Mouse (Mus musculus): ENCODE data around the gene St3gal6. TPM values are rescaled to one million over a fixed set of nuclear protein-coding genes. Genes with fewer than 3 reads are reported as not detected.

Gene St3gal6
- polyA plus RNA-seq, 1 experiment from 2014 or later = 34.7 TPM

GRCm38 (mm10) chr16:58523044-58523859 is 791 bp downstream of the St3gal6 start:
- WGBS = under 1% methylated on average over 58 of the region's 58 CpGs
- peaks cover 4% of the 10 kb centered on the region; the same call in 1 of the 2 replicates for H3K9me3 ChIP-seq (ENCODE audit: control insufficient read depth, low read length)
- H3K27ac ChIP-seq (ENCODE audit: low read length) = peak overlapping the region; percentile 86
- H3K36me3 ChIP-seq (ENCODE audit: control insufficient read depth, insufficient read depth, low read length) = no peaks in the 10 kb centered on the region
- H3K27me3 ChIP-seq (ENCODE audit: control insufficient read depth, insufficient read depth, low read depth, low read length) = no peaks in the 10 kb centered on the region
- H3K4me2 ChIP-seq (ENCODE audit: low read depth, low read length) = peak overlapping the region; percentile 96
- peak overlapping the region; percentile 90 for H3K9ac ChIP-seq (ENCODE audit: low read length)
- peak; percentile 90 for ATAC-seq (ENCODE audit: low read depth)
- H3K4me3 ChIP-seq (ENCODE audit: low read length) = peak overlapping the region; percentile 82
- H3K4me1 ChIP-seq (replicated peaks; ENCODE audit: control insufficient read depth, insufficient read depth, low read length) = peaks cover 6% of the 10 kb centered on the region

- WGBS = 0% methylated on average over 16 of the region's 16 CpGs
- H3K27ac ChIP-seq (ENCODE audit: low read length) = peak overlapping the region; percentile 86
- no peaks in the 10 kb centered on the region for H3K27me3 ChIP-seq (ENCODE audit: control insufficient read depth, insufficient read depth, low read depth, low read length)
- H3K4me2 ChIP-seq (ENCODE audit: low read depth, low read length) = peak overlapping the region; percentile 96
- H3K4me1 ChIP-seq (replicated peaks; ENCODE audit: control insufficient read depth, insufficient read depth, low read length) = peaks cover 6% of the 10 kb centered on the region
- peak overlapping the region; percentile 90 for H3K9ac ChIP-seq (ENCODE audit: low read length)
- H3K4me3 ChIP-seq (ENCODE audit: low read length) = peak overlapping the region; percentile 82
- no peaks in the 10 kb centered on the region for H3K36me3 ChIP-seq (ENCODE audit: control insufficient read depth, insufficient read depth, low read length)
- ATAC-seq (ENCODE audit: low read depth) = peak; percentile 67
- peaks cover 4% of the 10 kb centered on the region; the same call in 1 of the 2 replicates for H3K9me3 ChIP-seq (ENCODE audit: control insufficient read depth, low read length)
These were observed 1.4 kb downstream of the St3gal6 start for GRCm38 (mm10) chr16:58522677-58523043.

GRCm38 (mm10) chr16:58521900-58522299 is 2.1 kb downstream of the St3gal6 start:
- H3K4me2 ChIP-seq (ENCODE audit: low read depth, low read length) = peak overlapping the region; percentile 96
- WGBS = 28% methylated on average over 7 of the region's 7 CpGs
- peak overlapping the region; percentile 90 for H3K9ac ChIP-seq (ENCODE audit: low read length)
- H3K27ac ChIP-seq (ENCODE audit: low read length) = no peak overlapping the region
- no peak for ATAC-seq (ENCODE audit: low read depth)
- peak overlapping the region; percentile 82 for H3K4me3 ChIP-seq (ENCODE audit: low read length)
- peaks cover 4% of the 10 kb centered on the region; the same call in 1 of the 2 replicates for H3K9me3 ChIP-seq (ENCODE audit: control insufficient read depth, low read length)
- no peaks in the 10 kb centered on the region for H3K27me3 ChIP-seq (ENCODE audit: control insufficient read depth, insufficient read depth, low read depth, low read length)
- peaks cover 6% of the 10 kb centered on the region for H3K4me1 ChIP-seq (replicated peaks; ENCODE audit: control insufficient read depth, insufficient read depth, low read length)
- H3K36me3 ChIP-seq (ENCODE audit: control insufficient read depth, insufficient read depth, low read length) = no peaks in the 10 kb centered on the region

- H3K27me3 ChIP-seq (ENCODE audit: control insufficient read depth, insufficient read depth, low read depth, low read length) = no peaks in the 10 kb centered on the region
- no peak for ATAC-seq (ENCODE audit: low read depth)
- H3K4me3 ChIP-seq (ENCODE audit: low read length) = peak overlapping the region; percentile 27
- peak overlapping the region; percentile 96 for H3K4me2 ChIP-seq (ENCODE audit: low read depth, low read length)
- 0 out of 2 replicates have a peak overlapping the region, but pooled peaks have one; percentile 14 for H3K9ac ChIP-seq (ENCODE audit: low read length)
- H3K4me1 ChIP-seq (replicated peaks; ENCODE audit: control insufficient read depth, insufficient read depth, low read length) = peaks cover 6% of the 10 kb centered on the region
- H3K9me3 ChIP-seq (ENCODE audit: control insufficient read depth, low read length) = peaks cover 4% of the 10 kb centered on the region; the same call in 1 of the 2 replicates
- no peak overlapping the region for H3K27ac ChIP-seq (ENCODE audit: low read length)
- 64% methylated on average over 4 of the region's 4 CpGs for WGBS
- H3K36me3 ChIP-seq (ENCODE audit: control insufficient read depth, insufficient read depth, low read length) = no peaks in the 10 kb centered on the region
These were observed 2.9 kb downstream of the St3gal6 start for GRCm38 (mm10) chr16:58521182-58521581.

GRCm38 (mm10) chr16:58520457-58520856 is 3.6 kb downstream of the St3gal6 start:
- WGBS = 89% methylated on average over 6 of the region's 6 CpGs
- Histone ChIP-seq H3K4me3 (ENCODE audit: low read length) (no peak overlapping the region), H3K9me3 (ENCODE audit: control insufficient read depth, low read length) (peaks cover 4% of the 10 kb centered on the region; the same call in 1 of the 2 replicates), H3K36me3 (ENCODE audit: control insufficient read depth, insufficient read depth, low read length) (no peaks in the 10 kb centered on the region), H3K27ac (ENCODE audit: low read length) (no peak overlapping the region), H3K9ac (ENCODE audit: low read length) (no peak overlapping the region), H3K27me3 (ENCODE audit: control insufficient read depth, insufficient read depth, low read depth, low read length) (no peaks in the 10 kb centered on the region), H3K4me2 (ENCODE audit: low read depth, low read length) (0 out of 2 replicates have a peak overlapping the region, but pooled peaks have one; percentile 24), H3K4me1 (replicated peaks; ENCODE audit: control insufficient read depth, insufficient read depth, low read length) (peaks cover 6% of the 10 kb centered on the region)
- no peak for ATAC-seq (ENCODE audit: low read depth)

- 69% methylated on average over 11 of the region's 11 CpGs for WGBS
- H3K4me3 ChIP-seq (ENCODE audit: low read length) = 0 out of 2 replicates have a peak overlapping the region, but pooled peaks have one; percentile 3
- H3K27ac ChIP-seq (ENCODE audit: low read length) = 0 out of 2 replicates have a peak overlapping the region, but pooled peaks have one; percentile 32
- ATAC-seq (ENCODE audit: low read depth) = peak; percentile 41; the same call in 1 of the 2 replicates
- H3K9me3 ChIP-seq (ENCODE audit: control insufficient read depth, low read length) = peaks cover 3% of the 10 kb centered on the region; the same call in 1 of the 2 replicates
- H3K9ac ChIP-seq (ENCODE audit: low read length) = no peak overlapping the region
- no peaks in the 10 kb centered on the region for H3K36me3 ChIP-seq (ENCODE audit: control insufficient read depth, insufficient read depth, low read length)
- peaks cover 8% of the 10 kb centered on the region for H3K4me1 ChIP-seq (replicated peaks; ENCODE audit: control insufficient read depth, insufficient read depth, low read length)
- H3K27me3 ChIP-seq (ENCODE audit: control insufficient read depth, insufficient read depth, low read depth, low read length) = no peaks in the 10 kb centered on the region
- peak overlapping the region; percentile 24; the same call in 1 of the 2 replicates for H3K4me2 ChIP-seq (ENCODE audit: low read depth, low read length)
These were observed 4.4 kb downstream of the St3gal6 start for GRCm38 (mm10) chr16:58519650-58520073.

GRCm38 (mm10) chr16:58516960-58517798 is 6.9 kb downstream of the St3gal6 start:
- Histone ChIP-seq H3K4me3 (ENCODE audit: low read length) (no peak overlapping the region), H3K9ac (ENCODE audit: low read length) (no peak overlapping the region), H3K4me1 (replicated peaks; ENCODE audit: control insufficient read depth, insufficient read depth, low read length) (peaks cover 26% of the 10 kb centered on the region), H3K4me2 (ENCODE audit: low read depth, low read length) (no peak overlapping the region), H3K36me3 (ENCODE audit: control insufficient read depth, insufficient read depth, low read length) (no peaks in the 10 kb centered on the region), H3K27me3 (ENCODE audit: control insufficient read depth, insufficient read depth, low read depth, low read length) (no peaks in the 10 kb centered on the region), H3K27ac (ENCODE audit: low read length) (no peak overlapping the region), H3K9me3 (ENCODE audit: control insufficient read depth, low read length) (no peaks in the 10 kb centered on the region)
- WGBS = 87% methylated on average over 7 of the region's 7 CpGs
- no peak for ATAC-seq (ENCODE audit: low read depth)

GRCm38 (mm10) chr16:58516161-58516560 is 7.9 kb downstream of the St3gal6 start:
- Histone ChIP-seq H3K36me3 (ENCODE audit: control insufficient read depth, insufficient read depth, low read length) (no peaks in the 10 kb centered on the region), H3K4me3 (ENCODE audit: low read length) (no peak overlapping the region), H3K9ac (ENCODE audit: low read length) (no peak overlapping the region), H3K4me2 (ENCODE audit: low read depth, low read length) (no peak overlapping the region), H3K27ac (ENCODE audit: low read length) (no peak overlapping the region), H3K4me1 (replicated peaks; ENCODE audit: control insufficient read depth, insufficient read depth, low read length) (peaks cover 27% of the 10 kb centered on the region), H3K9me3 (ENCODE audit: control insufficient read depth, low read length) (no peaks in the 10 kb centered on the region), H3K27me3 (ENCODE audit: control insufficient read depth, insufficient read depth, low read depth, low read length) (no peaks in the 10 kb centered on the region)
- WGBS = 86% methylated on average over 2 of the region's 2 CpGs
- ATAC-seq (ENCODE audit: low read depth) = no peak

GRCm38 (mm10) chr16:58514565-58514964 is 9.5 kb downstream of the St3gal6 start:
- H3K27ac ChIP-seq (ENCODE audit: low read length) = no peak overlapping the region

More at GRCm38 (mm10) chr16:58514565-58514964, 9.5 kb downstream of the St3gal6 start:
- Histone ChIP-seq H3K27me3 (ENCODE audit: control insufficient read depth, insufficient read depth, low read depth, low read length) (no peaks in the 10 kb centered on the region), H3K4me3 (ENCODE audit: low read length) (no peak overlapping the region), H3K9me3 (ENCODE audit: control insufficient read depth, low read length) (no peaks in the 10 kb centered on the region), H3K9ac (ENCODE audit: low read length) (no peak overlapping the region), H3K36me3 (ENCODE audit: control insufficient read depth, insufficient read depth, low read length) (no peaks in the 10 kb centered on the region), H3K4me1 (replicated peaks; ENCODE audit: control insufficient read depth, insufficient read depth, low read length) (peaks cover 38% of the 10 kb centered on the region), H3K4me2 (ENCODE audit: low read depth, low read length) (peak overlapping the region; percentile 18; the same call in 1 of the 2 replicates)
- ATAC-seq (ENCODE audit: low read depth) = no peak
- WGBS = 72% methylated on average over 9 of the region's 9 CpGs
